Mouse (Mus musculus): Measurements from ENCODE around the gene Mpc1.
A peak's percentile ranks its signal among the peaks of the same experiment; 100 is the strongest.

The Mpc1 gene

DNA sequence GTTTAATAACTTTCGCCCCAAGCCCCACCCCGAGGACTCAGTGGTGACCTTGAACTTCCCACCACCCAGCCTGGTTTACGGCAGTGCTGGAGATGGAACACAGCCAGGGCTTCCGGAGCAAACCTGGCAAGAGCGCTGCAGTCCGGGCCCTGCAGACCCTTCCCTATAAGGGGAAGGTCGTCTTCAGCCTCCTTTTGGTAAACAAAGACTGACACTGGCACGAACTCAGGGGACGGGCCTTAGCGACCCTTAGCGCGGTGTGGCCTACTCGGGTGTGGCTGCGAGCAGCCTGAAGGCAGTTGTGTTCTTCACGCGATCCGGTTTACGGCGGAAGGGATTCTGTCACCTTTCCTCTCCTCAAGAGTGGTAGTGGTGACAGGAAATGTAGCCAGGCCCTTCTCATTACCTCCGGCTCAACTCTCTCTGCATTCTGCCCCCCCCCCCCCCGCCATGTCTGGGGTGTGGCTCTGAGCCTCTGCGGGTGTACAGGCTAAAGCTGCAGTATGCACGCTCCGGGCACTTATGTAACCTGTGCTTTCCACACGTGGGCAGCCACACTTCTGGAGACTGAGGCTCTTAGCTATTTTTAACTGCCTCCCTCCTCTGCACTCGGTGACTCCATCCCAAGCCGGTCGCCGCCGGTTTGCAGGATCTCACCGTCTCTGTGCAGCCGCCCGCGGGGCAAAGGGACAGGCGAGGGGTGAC lies at the start of gene Mpc1:
Gene Mpc1, plus strand, starts transcription at position 84 of the 705 bp plus-strand sequence.
- peak; percentile 47 to 50 for DNase-seq (ENCODE audit: low spot score in 2 of 2)

DNA sequence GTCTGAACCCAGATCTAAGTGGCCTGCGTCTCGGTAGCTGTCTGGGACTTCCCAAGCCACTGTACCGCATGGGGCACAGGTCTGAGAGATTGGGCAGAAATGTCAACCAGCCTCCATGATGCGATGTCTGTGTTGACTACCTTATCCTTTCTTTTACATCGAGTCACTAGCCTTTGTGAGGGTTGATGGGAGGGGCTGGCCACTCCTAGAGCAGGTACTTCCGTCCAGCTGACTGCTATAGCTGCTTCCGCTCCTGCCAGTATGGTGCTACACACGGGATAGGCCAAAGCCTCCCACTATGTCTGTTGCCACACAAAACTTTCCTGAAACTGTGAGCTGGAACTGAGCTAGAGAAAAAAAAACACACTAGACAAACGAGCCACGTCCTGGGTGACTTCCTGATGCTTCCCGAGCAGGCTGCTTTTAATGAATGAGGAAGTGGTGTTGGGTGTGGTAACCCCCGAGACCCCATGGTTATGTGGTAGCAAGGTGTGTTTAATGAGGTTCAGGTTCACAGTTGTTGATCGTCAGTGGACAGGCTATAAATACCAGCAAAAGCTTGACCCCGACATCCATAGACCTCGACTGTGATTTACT lies 49.0 kb upstream of the Mpc1 start:
- no peak for DNase-seq (ENCODE audit: low spot score in 2 of 2)

DNA sequence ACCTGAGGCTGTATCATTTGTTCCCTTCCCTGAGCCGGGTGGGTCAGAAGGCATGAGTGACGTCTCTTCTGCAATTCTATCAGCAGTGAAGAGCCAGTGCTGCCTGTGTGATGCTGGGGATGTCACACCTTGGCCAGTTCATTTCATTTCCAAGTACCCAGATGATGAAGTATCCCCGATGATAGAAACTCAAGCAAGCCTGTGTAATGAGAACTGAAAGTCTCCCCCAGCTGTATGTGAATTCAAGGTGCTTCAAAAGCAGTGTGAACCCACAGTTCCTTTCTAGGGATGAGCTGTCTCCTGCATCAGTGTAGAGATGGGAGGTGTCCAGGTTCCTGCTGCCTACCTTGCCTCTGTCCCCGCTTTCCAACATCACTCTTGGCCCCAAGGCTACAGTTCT lies 48.2 kb upstream of the Mpc1 start:
- DNase-seq (ENCODE audit: low spot score in 2 of 2), result no peak

DNA sequence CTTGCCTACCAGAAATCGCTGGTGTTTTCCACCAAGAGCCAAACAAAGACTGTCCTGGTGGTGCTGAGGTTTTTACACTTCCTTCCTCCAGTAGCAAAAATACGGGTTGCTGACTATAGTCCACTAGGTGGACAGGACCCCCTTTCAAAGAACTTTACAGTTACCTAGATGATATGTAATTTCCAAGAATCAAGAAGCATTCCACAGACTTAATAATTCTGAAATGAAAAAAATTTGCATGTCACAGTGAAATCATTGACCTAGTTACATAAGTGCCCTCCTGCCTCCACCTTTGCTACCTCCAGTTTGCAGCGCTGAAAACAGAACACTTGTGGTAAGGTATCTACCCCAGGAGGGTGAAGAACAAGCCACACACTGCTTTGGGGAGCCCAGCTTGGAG lies 47.0 kb upstream of the Mpc1 start, which contains the start of gene Ccr6:
Gene Ccr6, plus strand, starts transcription at position 301 of the 400 bp plus-strand sequence.
- DNase-seq (ENCODE audit: low spot score in 2 of 2), result no peak

DNA sequence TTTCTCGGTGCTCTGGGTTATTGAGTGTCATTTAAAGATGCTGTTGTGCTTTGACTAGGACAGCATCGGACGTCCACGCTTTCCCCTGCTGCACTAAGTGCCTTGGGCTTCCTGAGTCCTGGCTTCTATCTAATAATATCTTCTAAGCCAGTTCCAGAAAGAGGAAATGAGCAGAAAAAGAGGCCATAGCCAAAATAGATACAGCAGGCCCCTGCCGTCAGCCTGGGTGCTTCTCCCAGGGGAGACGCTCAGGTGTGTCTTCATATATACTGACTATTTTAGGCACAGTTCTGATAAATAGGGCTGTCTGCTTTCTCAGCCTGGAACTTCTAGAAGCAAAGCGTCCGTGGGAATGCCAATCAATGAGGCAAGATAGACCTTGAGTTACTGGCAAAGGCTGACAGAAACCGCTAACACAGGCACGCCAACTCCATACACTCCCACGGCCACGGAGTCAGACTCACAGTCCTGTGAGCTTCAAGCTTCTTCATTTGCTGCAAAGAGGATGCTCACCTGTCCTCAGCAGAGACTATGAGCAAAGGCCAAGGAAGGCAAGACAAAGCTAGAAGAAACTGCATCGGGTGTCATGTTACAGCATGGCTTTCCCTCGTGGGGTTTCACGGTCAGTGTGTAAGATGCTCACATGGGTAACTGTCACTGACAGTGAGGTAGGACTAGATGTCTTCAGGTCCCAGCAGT lies 44.5 kb upstream of the Mpc1 start:
- no peak for DNase-seq (ENCODE audit: low spot score in 2 of 2)

DNA sequence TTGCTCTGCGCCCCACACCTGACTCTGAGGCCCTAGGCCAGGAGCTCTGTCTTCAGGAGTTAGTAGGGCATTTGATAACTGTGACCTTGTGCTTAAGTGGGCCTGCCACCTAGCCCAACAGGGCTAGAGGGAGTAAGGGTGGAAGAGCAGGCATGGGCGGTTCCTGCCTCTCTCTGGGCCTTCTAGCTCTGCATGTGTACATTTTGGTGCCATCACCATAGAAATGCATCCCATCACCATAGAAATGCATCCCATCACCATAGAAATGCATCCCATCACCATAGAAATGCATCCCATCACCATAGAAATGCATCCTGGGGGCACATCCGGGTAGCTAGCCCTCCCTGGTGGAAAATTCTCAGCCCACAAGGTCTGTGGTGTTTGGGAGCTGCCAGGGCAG lies 43.1 kb upstream of the Mpc1 start:
- no peak for DNase-seq (ENCODE audit: low spot score in 2 of 2)

DNA sequence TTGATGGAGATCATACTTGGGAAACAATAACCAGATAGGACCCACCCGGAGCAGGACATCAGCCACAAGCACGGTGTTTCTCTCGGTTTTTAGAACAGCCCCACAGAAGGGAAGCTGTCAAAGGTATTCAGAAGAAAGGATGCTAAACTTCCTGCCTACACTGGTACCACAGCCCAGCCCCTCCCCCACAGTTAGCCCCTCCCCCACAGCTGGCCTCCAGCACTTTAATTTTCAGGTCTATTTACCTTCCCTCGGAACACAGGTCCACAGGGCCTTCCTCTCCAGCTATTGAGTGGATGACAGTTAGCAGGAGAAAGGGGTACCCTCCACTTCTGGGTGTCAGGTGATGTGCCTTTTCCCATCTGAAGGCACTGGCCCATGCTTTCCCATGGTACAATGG lies 42.2 kb upstream of the Mpc1 start:
- DNase-seq (ENCODE audit: low spot score in 2 of 2), result peak in 1 of 2 experiments; percentile 18

DNA sequence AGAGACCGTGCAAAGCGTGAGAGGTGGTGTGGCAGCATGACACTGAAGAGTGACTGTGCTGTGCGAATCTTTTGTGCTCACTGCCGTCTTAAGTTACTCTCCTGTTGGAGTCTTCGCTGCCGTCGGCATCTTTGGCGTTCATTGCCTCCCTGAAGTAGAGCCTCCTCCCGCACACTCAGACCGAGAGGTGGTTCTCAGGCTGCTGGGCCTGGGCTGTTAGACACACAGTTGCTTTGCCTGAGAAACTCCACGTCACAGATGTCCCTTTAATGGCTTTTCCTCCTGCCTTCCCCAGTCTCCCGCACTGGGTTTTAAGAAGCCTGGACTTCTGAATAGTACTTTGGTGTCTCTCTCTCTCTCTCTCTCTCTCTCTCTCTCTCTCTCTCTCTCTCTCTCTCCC lies 41.1 kb upstream of the Mpc1 start:
- DNase-seq (ENCODE audit: low spot score in 2 of 2), result no peak

DNA sequence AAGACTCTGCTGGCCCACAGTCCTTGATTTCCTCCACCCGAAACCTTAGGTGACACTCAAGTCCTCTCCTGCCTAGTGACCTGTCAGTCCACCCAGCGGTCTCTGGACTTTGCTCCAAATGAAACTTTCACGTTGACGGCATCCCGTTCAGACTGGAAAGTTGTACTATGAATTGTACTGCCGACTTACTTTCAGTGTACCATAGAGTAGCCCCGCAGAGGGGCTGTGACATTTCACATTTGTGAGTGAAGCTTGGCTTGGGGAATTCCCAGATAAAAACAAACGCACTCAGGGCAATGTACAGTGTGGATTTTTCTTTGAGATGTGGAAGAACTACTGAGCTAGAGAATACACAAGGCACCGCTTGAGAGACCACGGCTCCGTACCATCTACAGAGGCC lies 40.5 kb upstream of the Mpc1 start:
- no peak for DNase-seq (ENCODE audit: low spot score in 2 of 2)

DNA sequence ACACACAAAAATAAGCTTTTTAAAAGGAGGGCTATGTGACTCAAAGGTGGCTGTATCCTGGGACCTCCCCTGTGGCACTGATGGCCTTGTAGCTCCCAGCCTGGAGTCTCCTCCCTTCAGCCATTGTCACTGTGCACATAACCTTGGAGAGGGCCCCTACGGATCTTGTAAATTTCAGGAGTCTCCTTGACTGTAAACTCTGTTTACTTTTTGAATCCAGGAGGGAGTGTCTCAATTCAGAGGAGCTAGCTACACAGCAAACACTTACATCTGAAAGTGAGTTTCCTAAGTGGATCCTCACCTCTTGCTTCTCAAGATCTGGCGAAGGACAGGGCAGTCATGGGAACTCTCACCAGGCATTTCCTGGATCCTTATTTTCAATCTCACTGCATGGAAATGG lies 38.6 kb upstream of the Mpc1 start:
- DNase-seq (ENCODE audit: low spot score in 2 of 2), result no peak

DNA sequence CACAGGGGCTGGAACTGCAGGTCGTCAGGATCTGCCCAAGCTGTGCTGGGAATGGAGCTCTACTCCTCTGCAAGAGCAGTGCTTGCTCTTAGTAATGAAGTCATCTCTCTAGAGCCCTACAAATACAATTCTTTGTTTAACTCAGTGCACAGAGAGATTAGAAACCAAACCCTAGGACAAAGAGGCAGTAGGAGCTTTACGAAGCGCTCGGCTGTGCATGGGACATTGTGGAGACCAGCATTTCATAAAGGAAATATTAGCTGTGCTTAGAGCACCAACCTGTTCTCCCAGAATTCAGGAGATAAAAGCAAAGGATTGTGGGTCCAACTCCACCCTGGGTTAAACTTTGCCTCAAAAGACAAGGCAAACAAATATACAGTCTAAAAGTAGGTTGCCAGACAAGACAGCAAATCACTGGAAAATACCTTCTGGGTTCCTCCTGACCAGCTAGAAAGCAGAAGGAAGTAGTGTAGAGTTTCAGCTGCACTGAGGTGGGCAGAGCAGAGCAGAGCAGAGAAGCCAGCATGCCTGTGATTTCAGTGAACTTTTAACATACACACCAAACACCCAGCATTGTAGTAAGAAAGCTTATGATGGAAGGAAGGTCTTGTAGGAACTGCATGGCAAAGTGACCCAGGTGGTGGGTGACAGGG lies 36.5 kb upstream of the Mpc1 start:
- DNase-seq (ENCODE audit: low spot score in 2 of 2), result no peak

DNA sequence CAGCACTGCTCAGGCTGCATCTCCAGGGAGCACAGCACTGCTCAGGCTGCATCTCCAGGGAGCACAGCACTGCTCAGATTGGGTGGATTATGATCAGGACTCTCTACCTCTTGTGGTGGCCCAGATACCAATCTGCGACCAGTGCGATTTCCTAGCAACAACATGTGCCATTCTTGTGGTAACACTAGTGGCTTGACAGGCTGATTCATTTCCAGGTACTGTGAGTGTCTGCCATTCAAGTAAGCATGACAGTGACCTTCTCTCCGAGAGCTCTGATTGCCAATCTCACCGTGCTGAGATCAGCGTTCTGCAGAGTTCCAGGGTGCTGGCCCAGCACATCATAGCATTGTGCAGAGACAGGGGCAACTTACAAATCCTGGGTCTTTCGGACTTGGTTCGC lies 31.0 kb upstream of the Mpc1 start:
- DNase-seq (ENCODE audit: low spot score in 2 of 2), result no peak

DNA sequence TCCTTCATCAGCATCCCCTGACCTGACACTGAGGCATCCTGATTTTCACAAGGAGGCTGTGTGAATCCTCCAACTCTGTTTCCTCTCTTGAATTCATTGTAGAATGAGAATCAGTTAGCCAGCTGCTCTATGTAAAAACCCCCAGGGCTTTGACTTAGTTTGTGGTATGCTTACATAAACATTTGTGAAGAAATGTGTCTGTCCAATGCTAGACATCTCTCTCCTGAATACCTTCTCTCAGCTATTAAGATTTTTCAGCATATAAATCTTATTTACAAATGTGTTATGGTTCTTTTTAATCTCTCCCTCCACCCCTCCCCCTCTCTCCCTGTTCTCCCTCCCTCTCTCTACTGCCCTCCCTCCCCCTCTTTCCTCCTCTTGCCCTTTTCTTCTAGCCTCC lies 28.4 kb upstream of the Mpc1 start:
- no peak for DNase-seq (ENCODE audit: low spot score in 2 of 2)

DNA sequence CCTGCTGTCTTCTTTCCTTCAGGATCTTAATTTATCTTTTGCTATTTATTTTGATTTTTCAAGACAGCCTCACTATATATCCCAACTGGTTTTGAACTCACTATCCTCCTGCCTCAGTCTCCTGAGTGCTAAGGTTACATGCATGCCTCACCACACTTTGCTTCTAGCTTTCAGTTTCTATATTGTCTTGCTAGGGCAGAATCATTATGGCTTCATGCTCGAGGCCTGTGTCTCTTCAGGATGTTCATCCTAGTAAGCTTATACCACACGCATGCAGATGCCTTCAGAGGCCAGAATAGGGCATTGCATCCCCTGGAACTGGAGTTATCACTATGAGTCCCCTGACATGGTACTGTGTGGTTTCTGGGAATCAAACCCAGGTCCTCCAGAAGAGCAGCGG lies 27.8 kb upstream of the Mpc1 start:
- no peak for DNase-seq (ENCODE audit: low spot score in 2 of 2)

DNA sequence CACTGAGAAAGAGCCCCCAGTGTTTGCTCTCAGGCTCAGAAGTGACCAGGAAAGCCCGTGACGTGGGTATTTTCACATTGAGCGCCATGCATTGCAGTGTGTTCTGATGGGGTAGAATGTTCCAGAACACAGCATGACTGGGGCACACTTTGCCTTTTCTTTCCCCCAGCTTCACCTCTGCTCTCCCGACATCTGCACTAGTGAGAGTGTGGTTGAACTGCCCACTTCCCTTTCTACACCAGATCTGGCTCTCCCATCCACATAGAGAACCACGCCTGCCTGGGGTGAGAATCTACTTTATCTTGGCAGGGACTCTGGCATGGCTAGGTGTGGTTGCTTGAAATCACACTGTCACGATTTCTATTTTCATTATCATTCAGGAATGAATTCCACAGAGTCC lies 27.1 kb upstream of the Mpc1 start:
- DNase-seq (ENCODE audit: low spot score in 2 of 2), result no peak

DNA sequence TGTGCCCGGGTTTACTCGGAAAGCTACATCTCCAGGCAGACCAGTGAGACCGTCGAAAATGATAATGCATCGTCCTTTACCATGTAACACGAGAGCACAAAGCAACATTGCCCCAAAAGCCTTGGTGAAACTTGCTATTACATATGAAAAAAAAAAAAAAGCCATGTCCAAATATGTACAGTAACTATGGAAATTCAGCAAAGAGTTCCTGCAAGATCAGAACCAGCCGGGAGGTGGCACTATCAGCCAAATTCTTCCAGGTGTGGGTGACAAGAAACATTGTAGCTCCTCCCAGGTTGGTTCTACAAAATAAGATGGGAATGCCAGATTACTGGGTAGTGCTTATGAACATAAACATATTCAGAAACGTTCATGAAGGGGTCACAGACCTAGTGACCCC lies 25.7 kb upstream of the Mpc1 start:
- DNase-seq (ENCODE audit: low spot score in 2 of 2), result no peak

DNA sequence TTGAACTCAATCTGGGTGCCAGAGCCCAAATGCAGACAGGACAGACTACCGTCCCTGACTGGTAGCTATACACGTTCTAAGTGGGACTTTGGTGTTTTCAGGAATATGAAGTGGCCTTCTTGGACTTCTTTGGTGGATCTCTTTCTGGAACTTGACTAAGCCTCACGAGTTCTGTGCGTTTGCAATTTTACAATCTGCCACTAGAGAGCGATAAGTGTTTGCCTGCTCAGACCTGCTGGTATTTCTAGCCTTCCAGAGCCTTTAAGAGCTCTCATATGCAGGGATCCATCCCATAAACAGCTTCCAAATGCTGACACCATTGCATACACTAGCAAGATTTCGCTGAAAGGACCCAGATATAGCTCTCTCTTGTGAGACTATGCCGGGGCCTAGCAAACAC lies 18.1 kb upstream of the Mpc1 start:
- DNase-seq (ENCODE audit: low spot score in 2 of 2), result peak in 1 of 2 experiments; percentile 47

DNA sequence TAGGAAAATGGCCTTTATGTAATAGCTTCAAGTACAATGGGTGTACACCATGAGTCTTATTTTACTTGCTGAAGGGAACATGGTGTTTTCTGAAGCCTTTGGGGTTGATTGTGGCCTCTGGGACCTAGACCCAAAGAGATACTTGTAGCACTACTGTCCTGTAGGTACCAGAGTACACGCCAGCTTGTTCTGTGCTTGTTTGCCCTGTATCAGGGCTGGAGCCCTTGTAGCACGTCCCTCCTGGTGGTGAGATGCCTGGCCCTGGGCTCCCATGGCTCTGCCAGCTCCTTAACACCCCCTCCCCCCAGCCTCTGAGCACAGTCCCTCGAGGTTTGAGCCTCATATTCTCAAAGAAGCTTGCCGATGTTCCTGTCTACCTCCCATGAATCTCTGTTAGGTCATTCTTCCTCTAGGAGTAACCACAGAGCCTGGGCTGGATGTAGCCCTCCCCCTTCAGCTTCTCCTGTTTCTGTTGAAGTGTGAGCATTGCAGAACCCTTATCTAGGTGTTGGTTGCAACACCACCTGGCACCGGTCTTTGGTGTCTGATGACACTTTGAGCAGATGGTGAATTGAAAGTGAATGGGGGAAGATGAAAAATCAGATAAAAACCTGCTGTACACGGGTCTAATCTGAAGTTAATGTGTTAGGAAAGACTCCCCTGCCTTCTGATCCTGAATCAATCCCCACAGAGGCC lies 10.5 kb upstream of the Mpc1 start:
- no peak for DNase-seq (ENCODE audit: low spot score in 2 of 2)

DNA sequence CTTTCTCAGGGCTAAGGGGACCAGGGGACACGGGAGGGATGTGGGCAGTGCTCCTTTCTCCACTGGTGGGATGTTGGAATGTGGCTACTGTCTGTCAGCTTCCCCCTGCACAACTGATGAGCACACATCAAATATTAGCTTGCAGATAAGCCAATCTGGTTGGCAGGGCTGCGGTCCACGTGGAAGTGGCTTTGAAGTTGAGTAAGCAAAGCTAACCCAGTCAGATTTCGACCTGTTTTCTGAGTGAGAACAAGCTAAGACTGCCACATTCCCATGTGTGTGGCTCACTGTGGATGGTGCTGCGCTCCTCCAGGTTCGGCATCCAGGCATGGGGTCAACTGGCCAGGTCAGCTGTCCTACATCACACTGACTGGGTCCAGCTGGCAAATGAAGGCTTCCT lies 9.8 kb upstream of the Mpc1 start:
- DNase-seq (ENCODE audit: low spot score in 2 of 2), result no peak

DNA sequence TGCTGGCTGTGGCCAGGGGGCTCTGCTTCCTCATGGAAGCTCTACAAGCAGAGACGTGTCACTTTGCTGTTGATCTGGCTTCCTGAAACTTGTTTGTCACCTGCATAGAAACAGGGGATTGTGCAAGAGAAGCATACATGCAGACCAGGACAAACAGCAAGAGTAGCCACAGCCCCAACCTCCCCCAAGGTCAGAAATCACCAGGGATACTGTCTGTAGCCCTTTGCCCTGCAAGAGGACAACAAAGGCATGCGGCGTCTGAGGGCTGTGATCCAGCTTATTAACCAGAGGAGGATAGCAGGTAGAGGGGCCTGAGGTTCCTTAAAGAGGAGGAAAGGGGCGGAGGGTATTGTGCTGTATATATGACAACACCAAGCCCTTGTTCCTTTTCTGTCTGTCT lies 6.6 kb upstream of the Mpc1 start:
- DNase-seq (ENCODE audit: low spot score in 2 of 2), result no peak

DNA sequence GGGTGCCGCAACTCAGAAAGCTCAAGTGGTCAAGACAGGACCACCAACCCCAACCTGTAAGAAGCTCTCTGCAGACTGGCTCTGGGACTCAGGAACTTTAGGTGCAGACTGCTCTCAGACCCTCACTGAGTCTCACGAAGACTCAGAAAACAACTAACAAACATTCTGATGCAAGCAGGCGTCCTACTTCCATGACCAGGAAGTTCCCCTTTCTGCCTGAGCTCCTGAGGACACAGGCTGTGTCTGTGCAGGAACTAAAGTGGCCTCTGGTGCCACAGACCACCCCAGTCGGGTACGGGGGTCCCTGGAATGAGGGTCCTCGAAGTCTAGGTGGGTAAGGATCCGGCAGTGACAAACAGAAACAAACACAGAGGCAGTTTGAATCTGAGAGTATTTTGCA lies 6.0 kb upstream of the Mpc1 start:
- DNase-seq (ENCODE audit: low spot score in 2 of 2), result no peak

DNA sequence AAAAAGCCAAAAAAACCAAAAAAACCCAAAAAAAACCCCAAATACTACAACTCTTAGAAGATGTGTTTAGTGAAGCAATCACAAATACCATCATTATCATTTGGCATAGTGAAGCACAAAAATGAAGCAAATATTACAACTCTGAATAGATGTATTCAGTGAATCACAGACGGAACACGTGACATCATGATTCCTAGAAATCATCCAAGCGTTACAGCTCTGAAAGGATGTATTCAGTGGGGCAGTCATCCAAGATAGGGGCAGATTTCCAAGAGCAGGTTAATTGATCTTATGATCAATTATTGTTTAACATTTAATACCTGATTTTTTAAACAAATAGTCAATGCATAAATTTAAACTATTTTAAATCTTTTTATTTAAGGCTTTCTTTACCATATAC lies 5.4 kb upstream of the Mpc1 start:
- no peak for DNase-seq (ENCODE audit: low spot score in 2 of 2)

Measured in thymus, postnatal 10 days (tissue).